Comparison of ENCODE assay signal across 30 mouse cellular contexts in the genomic region with DNA sequence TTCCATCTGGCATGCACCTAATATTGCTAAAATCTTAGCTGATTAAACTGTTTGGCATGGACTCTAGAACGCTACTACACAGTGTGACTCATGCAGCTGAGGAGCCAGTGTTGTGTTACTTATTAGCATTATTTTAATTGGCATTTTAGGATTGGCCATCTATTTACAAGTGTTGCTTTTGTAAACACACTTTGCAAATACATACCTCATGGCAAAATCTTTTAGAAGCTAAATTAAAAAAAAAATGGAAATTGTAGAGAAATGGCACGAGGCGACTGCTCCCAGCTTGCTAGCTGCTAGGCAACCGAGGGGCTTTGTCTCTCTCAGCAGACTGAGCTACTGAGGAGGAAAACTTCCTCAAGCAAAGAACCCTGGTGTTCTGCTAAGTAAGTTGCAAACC. TPM values are rescaled to one million over a fixed set of nuclear protein-coding genes. Genes with fewer than 3 reads are reported as not detected.
DNase-seq lines count a peak whose midpoint lies in the region; ATAC-seq and TF ChIP-seq lines count a peak whose summit lies in the region.
"Had no signal": no experiment of that assay in that cellular context is flagged by ENCODE, and none has a peak within 500 bp of the region (broad histone marks: within the 10 kb centered on the region; RNA-seq: fewer than 3 reads in every experiment).

No protein-coding gene starts in this region.

- H3K4me3 ChIP-seq in hindbrain, postnatal 0 days (ENCODE audit: low read length), result no peak overlapping the region
- no peak overlapping the region for H3K4me3 ChIP-seq in hindbrain, embryonic 10.5 days
- H3K4me3 ChIP-seq: embryonic facial prominence, embryonic 10.5 days; embryonic facial prominence, embryonic 13.5 days; erythroblast, embryonic 14.5 days; forebrain, embryonic 15.5 days; heart, adult 2 months; heart, embryonic 10.5 days; heart, embryonic 13.5 days; hindbrain, embryonic 12.5 days; hindbrain, embryonic 15.5 days; intestine, embryonic 15.5 days had no signal

- H3K4me2 ChIP-seq in hindbrain, postnatal 0 days (ENCODE audit: low read depth, low read length), result no peak overlapping the region
- H3K4me2 ChIP-seq: embryonic facial prominence, embryonic 13.5 days; forebrain, embryonic 15.5 days; heart, embryonic 13.5 days; hindbrain, embryonic 12.5 days; hindbrain, embryonic 15.5 days; intestine, embryonic 15.5 days had no signal

- no peak for TF ChIP-seq POLR2A in brain, embryonic 14.5 days (IDR thresholded peaks at IDR 0.05; ENCODE audit: borderline replicate concordance, extremely low read depth, insufficient read depth, insufficient read length, poor library complexity, severe bottlenecking)

- no peak overlapping the region for H3K27ac ChIP-seq in hindbrain, postnatal 0 days
- no peak overlapping the region for H3K27ac ChIP-seq in hindbrain, embryonic 10.5 days
- H3K27ac ChIP-seq: embryonic facial prominence, embryonic 10.5 days; embryonic facial prominence, embryonic 13.5 days; forebrain, embryonic 15.5 days; heart, adult 2 months; heart, embryonic 10.5 days; heart, embryonic 13.5 days; hindbrain, embryonic 12.5 days; hindbrain, embryonic 15.5 days; intestine, embryonic 15.5 days had no signal

- H3K9ac ChIP-seq in hindbrain, postnatal 0 days (replicated peaks; ENCODE audit: low read length), result no peak overlapping the region
- H3K9ac ChIP-seq: embryonic facial prominence, embryonic 13.5 days; forebrain, embryonic 15.5 days; heart, embryonic 13.5 days; hindbrain, embryonic 12.5 days; hindbrain, embryonic 15.5 days; intestine, embryonic 15.5 days had no signal

- TF ChIP-seq CTCF in hindbrain, postnatal 0 days (IDR thresholded peaks at IDR 0.05; ENCODE audit: low read depth), result no peak
- TF ChIP-seq CTCF in brain, embryonic 14.5 days (IDR thresholded peaks at IDR 0.05; ENCODE audit: borderline replicate concordance, extremely low read depth, insufficient read depth, insufficient read length), result no peak

- no peaks in the 10 kb centered on the region for H3K9me3 ChIP-seq in hindbrain, postnatal 0 days (ENCODE audit: low read length)
- peaks cover under 1% of the 10 kb centered on the region; the same call in 1 of the 2 replicates for H3K9me3 ChIP-seq in hindbrain, embryonic 10.5 days
- H3K9me3 ChIP-seq: embryonic facial prominence, embryonic 13.5 days; forebrain, embryonic 15.5 days; heart, embryonic 10.5 days; heart, embryonic 13.5 days; hindbrain, embryonic 12.5 days; hindbrain, embryonic 15.5 days; intestine, embryonic 15.5 days had no signal

- H3K27me3 ChIP-seq in hindbrain, postnatal 0 days (ENCODE audit: insufficient read depth, low read length), result no peaks in the 10 kb centered on the region
- no peaks in the 10 kb centered on the region for H3K27me3 ChIP-seq in hindbrain, embryonic 10.5 days (ENCODE audit: insufficient read depth, poor library complexity, severe bottlenecking)
- H3K27me3 ChIP-seq: embryonic facial prominence, embryonic 13.5 days; forebrain, embryonic 15.5 days; heart, embryonic 13.5 days; hindbrain, embryonic 12.5 days; hindbrain, embryonic 15.5 days; intestine, embryonic 15.5 days had no signal

- no peak for ATAC-seq in hindbrain, postnatal 0 days
- ATAC-seq: activated CD4-positive, CD25-positive, alpha-beta regulatory T cell, adult 4 months; CD4-positive, CD25-positive, alpha-beta regulatory T cell, adult 4 months; forebrain, embryonic 15.5 days; intestine, embryonic 15.5 days had no signal

- DNase-seq in hindbrain, postnatal 0 days (ENCODE audit: low spot score), result peak; percentile 32
- DNase-seq in hindbrain, embryonic 10.5 days (ENCODE audit: low spot score), result no peak
- DNase-seq in right cerebral cortex, postnatal 4 days, result peak; percentile 6
- DNase-seq in right cerebral cortex, adult 2 months (ENCODE audit: low spot score in 2 of 2), result no peak
- DNase-seq in brain, embryonic 14.5 days (ENCODE audit: low read depth), result peak; percentile 37
- DNase-seq in embryo, embryonic 10.5 days (ENCODE audit: low spot score), result no peak
- DNase-seq: adrenal gland, adult 8-10 months; adrenal gland, postnatal 25 days; cerebellum, adult 11 months; cerebellum, adult 2 months; cerebellum, adult 9-11 months; cerebellum, postnatal 25 days; embryo, embryonic 11 days; gastrocnemius, postnatal 10 days; gastrocnemius, postnatal 36 days; heart, adult 2 months; heart, postnatal 14 days; heart, postnatal 4 days had no signal

- 37% methylated on average over 4 of the region's 4 CpGs for WGBS in hindbrain, postnatal 0 days
- WGBS in hindbrain, embryonic 10.5 days, result 69% methylated on average over 4 of the region's 4 CpGs

- no peaks in the 10 kb centered on the region for H3K4me1 ChIP-seq in hindbrain, postnatal 0 days (ENCODE audit: insufficient read depth, low read length)
- no peaks in the 10 kb centered on the region; the same call in 1 of the 2 replicates for H3K4me1 ChIP-seq in hindbrain, embryonic 10.5 days (replicated peaks)
- H3K4me1 ChIP-seq: embryonic facial prominence, embryonic 10.5 days; embryonic facial prominence, embryonic 13.5 days; forebrain, embryonic 15.5 days; heart, embryonic 10.5 days; hindbrain, embryonic 12.5 days; hindbrain, embryonic 15.5 days; intestine, embryonic 15.5 days had no signal

- H3K36me3 ChIP-seq in hindbrain, postnatal 0 days (ENCODE audit: insufficient read depth, low read length), result no peaks in the 10 kb centered on the region
- H3K36me3 ChIP-seq in hindbrain, embryonic 10.5 days, result no peaks in the 10 kb centered on the region
- H3K36me3 ChIP-seq: embryonic facial prominence, embryonic 10.5 days; embryonic facial prominence, embryonic 13.5 days; forebrain, embryonic 15.5 days; heart, embryonic 10.5 days; heart, embryonic 13.5 days; hindbrain, embryonic 12.5 days; hindbrain, embryonic 15.5 days; intestine, embryonic 15.5 days had no signal

RNA-seq across cellular contexts. Expression of a gene that starts 14.2 kb away (rescaled TPM):
- total RNA-seq in hindbrain, postnatal 0 days (2014; rRNA removed), result 62.4 and 67.4 TPM in 2 replicates
- 21.7 and 23.8 TPM in 2 replicates for polyA plus RNA-seq in hindbrain, postnatal 0 days (2015; fragmentation: Nextera tagmentation; extraction: Ambion mirVana)
- polyA plus RNA-seq in hindbrain, embryonic 10.5 days (2016; fragmentation: Nextera tagmentation; extraction: Ambion mirVana), result 47.8 and 51.2 TPM in 2 replicates
- polyA plus RNA-seq in brain, embryonic 14.5 days (2012; rRNA removed), result 98.5 and 120 TPM in 2 replicates

RNA-seq across cellular contexts. Expression of a gene that starts 21.9 kb away (rescaled TPM):
- 74.6 and 78.7 TPM in 2 replicates for total RNA-seq in hindbrain, postnatal 0 days (2014; rRNA removed)
- 42.5 and 42.8 TPM in 2 replicates for polyA plus RNA-seq in hindbrain, postnatal 0 days (2015; fragmentation: Nextera tagmentation; extraction: Ambion mirVana)
- polyA plus RNA-seq in hindbrain, embryonic 10.5 days (2016; fragmentation: Nextera tagmentation; extraction: Ambion mirVana), result 2.5 and 3.1 TPM in 2 replicates
- 27.5 and 38.6 TPM in 2 replicates for polyA plus RNA-seq in brain, embryonic 14.5 days (2012; rRNA removed)
- polyA plus RNA-seq: erythroblast, embryonic 14.5 days had no signal

RNA-seq across cellular contexts. Expression of a gene that starts 41.3 kb away (rescaled TPM):
- total RNA-seq in hindbrain, postnatal 0 days (2014; rRNA removed), result 18.2 and 20.8 TPM in 2 replicates
- 32.8 and 37.6 TPM in 2 replicates for polyA plus RNA-seq in hindbrain, postnatal 0 days (2015; fragmentation: Nextera tagmentation; extraction: Ambion mirVana)
- polyA plus RNA-seq in hindbrain, embryonic 10.5 days (2016; fragmentation: Nextera tagmentation; extraction: Ambion mirVana), result 6.5 and 9.8 TPM in 2 replicates
- 6.1 and 8.5 TPM in 2 replicates for polyA plus RNA-seq in brain, embryonic 14.5 days (2012; rRNA removed)
- total RNA-seq: granulocyte monocyte progenitor cell, adult 5-6 weeks had no signal

RNA-seq across cellular contexts. Expression of a gene that starts 43.3 kb away (rescaled TPM):
- 3.4 and 5.1 TPM in 2 replicates for total RNA-seq in hindbrain, postnatal 0 days (2014; rRNA removed)
- polyA plus RNA-seq in hindbrain, postnatal 0 days (2015; fragmentation: Nextera tagmentation; extraction: Ambion mirVana), result 2.3 and 3.0 TPM in 2 replicates
- polyA plus RNA-seq in hindbrain, embryonic 10.5 days (2016; fragmentation: Nextera tagmentation; extraction: Ambion mirVana), result 1.1 and 1.2 TPM in 2 replicates
- 1.4 and 1.8 TPM in 2 replicates for polyA plus RNA-seq in brain, embryonic 14.5 days (2012; rRNA removed)
- total RNA-seq: granulocyte monocyte progenitor cell, adult 5-6 weeks had no signal
- polyA plus RNA-seq: activated CD4-positive, CD25-positive, alpha-beta regulatory T cell, adult 4 months; CD4-positive, CD25-positive, alpha-beta regulatory T cell, adult 4 months; erythroblast, embryonic 14.5 days had no signal

RNA-seq across cellular contexts. Expression of a gene that starts 43.9 kb away (rescaled TPM):
- total RNA-seq in hindbrain, postnatal 0 days (2014; rRNA removed), result 2.3 and 2.4 TPM in 2 replicates
- 2.0 and 2.1 TPM in 2 replicates for polyA plus RNA-seq in hindbrain, postnatal 0 days (2015; fragmentation: Nextera tagmentation; extraction: Ambion mirVana)
- 0.55 and 1.1 TPM in 2 replicates for polyA plus RNA-seq in hindbrain, embryonic 10.5 days (2016; fragmentation: Nextera tagmentation; extraction: Ambion mirVana)
- 0.47 and 0.78 TPM in 2 replicates for polyA plus RNA-seq in brain, embryonic 14.5 days (2012; rRNA removed)
- total RNA-seq: granulocyte monocyte progenitor cell, adult 5-6 weeks; heart, adult 2 months; heart, postnatal 4 days had no signal
- polyA plus RNA-seq: activated CD4-positive, CD25-positive, alpha-beta regulatory T cell, adult 4 months; CD4-positive, CD25-positive, alpha-beta regulatory T cell, adult 4 months; embryonic facial prominence, embryonic 13.5 days had no signal

Comparison
In these comparisons a context has a peak if more than half of its experiments do, and no peak if none do; other contexts are left out.
1. DNase-seq: peak in hindbrain, postnatal 0 days (single experiment), right cerebral cortex, postnatal 4 days (single experiment) and brain, embryonic 14.5 days (single experiment); none in hindbrain, embryonic 10.5 days (single experiment), right cerebral cortex, adult 2 months (0 of 2) and embryo, embryonic 10.5 days (single experiment).